Mouse (Mus musculus): ENCODE measurements around the gene Mt3.
A peak's percentile ranks its signal among the peaks of the same experiment; 100 is the strongest.

Mt3 gene

DNA sequence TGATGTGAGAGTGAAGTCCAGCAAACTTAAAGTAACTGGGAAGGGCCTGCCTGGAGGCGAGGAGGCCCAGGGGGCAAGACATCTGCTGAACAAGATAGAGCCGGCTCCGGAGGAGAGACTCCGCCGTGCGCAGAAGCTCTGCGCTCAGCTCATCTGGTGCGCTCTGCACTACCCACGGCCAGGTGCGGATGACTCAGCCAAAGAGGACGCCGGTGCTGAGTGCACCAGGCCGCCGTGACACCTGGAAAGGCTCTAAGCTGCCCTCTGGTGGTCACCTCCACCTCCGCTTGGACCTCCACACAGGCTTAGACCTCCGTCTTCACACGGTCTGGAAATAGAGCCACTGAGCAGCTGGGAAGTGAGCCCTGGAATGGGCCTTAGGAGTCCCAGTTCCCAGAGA is 34.1 kb downstream of the Mt3 start:
- peak; percentile 66 for DNase-seq

DNA sequence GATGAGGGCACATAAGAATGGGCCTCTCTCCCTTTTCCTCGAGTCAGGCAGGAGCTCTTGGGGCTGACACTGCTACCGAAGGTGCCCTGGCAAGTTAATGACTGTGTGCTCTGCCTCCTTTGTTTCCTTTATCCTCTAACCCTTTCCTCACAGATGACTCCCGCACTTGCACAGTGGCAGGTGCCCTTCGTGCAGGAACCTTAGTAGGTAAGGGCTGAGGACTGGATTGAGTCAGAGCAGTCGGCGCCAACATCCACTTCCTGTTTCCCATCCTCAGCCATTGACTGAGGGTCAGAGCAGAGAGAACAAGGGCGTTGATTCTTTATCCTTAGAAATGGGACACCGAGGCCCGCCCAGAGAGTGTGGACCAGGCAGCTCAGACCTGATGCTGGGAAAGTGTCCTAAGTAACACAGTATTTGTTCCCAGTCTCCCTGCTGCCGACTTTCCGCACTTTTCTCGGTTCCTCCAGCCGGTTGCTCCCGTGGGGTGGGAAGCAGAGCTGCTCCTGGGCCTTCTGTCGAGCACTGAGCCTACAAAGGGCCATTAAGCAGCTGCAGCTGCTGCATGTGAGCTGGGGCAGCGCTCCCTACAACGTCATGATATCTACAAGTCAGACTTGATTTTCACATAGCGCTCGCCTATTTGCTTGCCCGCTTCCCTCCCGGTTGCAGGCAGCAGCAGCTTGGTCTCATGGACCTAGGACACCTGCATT is 35.0 kb downstream of the Mt3 start:
- peak; percentile 45 for DNase-seq

- DNase-seq = no peak
Observed at GRCm38 (mm10) chr8:94189275-94190031, 37.0 kb downstream of the Mt3 start.

DNA sequence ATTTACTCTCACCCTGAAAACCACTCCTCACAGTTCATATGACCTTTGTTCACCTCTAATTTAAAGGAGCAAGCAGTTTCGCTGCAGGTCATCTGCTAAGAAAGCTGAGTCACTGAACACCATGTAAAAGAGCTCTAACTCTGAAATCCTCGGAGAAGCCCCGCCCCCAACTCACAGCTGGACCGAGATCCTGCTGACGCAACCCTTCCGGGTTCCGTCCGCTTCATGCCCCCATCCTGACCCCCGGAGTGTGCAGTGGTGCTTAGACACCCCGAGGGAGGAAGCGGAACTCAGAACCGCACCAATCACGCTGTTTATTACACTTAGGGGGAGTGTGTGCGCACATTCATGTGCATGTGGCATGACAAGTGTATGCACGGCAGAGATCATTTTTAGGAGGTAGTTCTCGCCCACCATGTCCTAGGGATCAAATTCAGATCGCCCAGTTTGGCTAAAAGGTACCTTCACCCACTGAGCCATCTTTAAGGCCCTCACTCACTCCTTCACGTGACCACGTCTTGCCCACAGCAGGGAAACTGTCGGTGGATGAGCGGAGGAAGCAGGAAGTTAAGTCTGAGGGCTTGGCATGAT is 38.8 kb downstream of the Mt3 start:
- DNase-seq = peak; percentile 51

- no peak for DNase-seq
Observed at GRCm38 (mm10) chr8:94192926-94193325, 40.5 kb downstream of the Mt3 start.

DNA sequence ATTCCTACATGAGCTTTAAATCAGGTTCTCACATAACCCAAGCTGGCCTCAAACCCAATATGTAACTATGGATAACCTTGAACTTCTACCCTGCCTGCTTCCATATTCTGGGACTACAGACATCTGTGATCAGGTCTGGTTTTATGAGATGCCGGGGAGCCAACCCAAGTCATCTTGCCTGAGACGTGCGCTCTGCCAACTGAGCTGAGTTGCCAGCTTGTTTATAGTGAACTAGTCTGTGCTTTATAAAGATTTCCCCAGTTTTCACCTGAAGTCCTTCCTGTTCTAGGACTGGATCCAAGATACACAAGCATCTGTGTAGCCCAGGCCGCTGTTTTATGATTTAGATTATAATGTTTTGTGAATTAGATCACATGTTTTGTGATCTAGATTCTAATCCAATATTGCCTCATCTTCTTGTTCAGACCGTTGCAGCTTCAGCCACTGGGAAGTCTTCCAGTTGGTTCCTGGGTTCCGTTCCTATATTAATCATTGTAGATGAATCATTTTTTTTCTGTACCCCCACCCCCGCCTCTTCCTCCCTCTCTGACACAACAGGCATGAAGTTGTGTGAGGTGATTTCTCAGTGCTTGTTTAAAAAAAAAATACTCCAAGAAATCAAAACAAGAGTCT is 42.3 kb downstream of the Mt3 start:
- DNase-seq = no peak

GRCm38 (mm10) chr8:94199202-94199869 is 46.9 kb downstream of the Mt3 start:
- DNase-seq = peak; percentile 87
